Mouse (Mus musculus): ENCODE measurements at regions not wholly inside any gene's neighbourhood (a gene's known extent, or its start where the extent isn't known, plus 50 kb on each side); places are given as distances from the start of the nearest gene placed in this dataset.

GRCm38 (mm10) chr1:184365026-184365425, 330.9 kb upstream of the 1700056E22Rik start:
- DNase-seq: no peak

- DNase-seq: no peak
These were observed 324.1 kb upstream of the 1700056E22Rik start for GRCm38 (mm10) chr1:184358226-184358568.

DNA sequence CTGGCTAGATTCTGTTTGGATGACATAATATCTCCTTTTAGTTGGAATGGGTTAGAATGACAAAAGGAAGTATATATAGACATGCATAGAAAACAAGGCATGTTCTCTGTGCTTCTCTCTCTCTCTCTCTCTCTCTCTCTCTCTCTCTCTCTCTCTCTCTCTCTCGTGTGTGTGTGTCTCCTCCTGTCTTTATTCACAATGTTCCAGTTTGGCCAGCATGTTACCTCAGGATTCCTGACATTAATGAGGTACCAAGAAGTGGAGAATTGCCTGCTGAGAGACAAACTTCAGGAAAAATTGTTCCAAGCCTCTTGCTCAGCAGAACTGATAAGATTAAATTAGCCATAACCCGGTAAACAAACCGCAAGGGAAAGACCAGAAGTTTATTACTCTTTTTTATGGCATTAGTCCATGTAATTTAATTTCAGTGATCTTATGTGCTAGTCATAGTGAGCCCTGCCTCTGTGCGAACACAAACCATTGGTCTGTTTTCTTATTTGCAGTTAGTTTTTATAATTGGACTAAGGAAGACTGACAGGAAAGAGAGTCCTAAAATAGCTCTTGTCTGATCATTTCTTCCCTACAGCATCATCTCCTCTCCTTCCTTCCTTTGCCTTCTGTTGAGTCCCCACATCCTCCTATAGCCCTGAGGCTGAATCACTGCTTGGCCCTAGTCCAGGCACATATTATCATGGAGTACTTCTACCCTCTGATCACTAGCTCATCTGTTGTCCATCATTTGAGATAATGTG, 323.5 kb upstream of the 1700056E22Rik start:
- no peak for DNase-seq

- no peak for DNase-seq
These were observed 319.8 kb upstream of the 1700056E22Rik start for GRCm38 (mm10) chr1:184353832-184354449.

GRCm38 (mm10) chr1:184351760-184352159, 317.7 kb upstream of the 1700056E22Rik start:
- no peak for DNase-seq

DNA sequence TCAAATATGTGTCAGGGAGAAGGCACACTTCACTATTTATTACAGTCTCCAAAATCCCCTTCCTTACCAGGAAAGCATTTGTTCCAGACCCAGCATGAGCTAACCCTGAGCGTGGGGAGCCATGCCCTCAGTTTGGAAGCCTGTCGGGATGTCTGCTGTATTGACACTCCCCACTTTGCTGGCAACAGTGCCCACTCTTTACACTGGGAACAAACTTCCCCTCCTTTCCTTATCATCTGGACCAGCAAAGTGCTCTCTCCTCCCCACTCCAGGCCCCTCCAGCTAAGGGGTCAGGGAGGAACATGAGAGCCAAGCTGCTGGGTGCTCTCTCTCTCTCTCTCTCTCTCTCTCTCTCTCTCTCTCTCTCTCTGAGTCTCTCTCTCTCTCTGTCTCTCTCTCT, 310.7 kb upstream of the 1700056E22Rik start:
- no peak for DNase-seq

DNA sequence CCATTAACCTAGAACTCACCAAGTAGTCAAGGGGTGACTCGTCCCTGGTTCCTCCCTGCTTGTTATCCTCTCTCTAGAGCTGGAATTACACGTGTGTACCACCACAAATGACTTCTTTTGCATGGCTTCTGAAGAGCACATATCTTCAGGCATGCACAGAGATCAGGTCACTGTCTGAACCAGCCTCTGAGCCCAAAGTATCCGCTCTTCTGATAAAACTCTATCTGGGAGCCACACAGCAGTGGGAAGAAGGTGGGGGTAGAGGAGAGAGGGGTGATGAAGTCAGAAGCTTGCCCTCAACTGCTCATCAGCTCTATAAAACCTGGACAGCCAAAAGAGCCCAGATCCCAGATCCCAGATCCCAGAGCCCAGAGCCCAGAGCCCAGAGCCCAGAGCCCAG, 301.9 kb upstream of the 1700056E22Rik start:
- no peak for DNase-seq

DNA sequence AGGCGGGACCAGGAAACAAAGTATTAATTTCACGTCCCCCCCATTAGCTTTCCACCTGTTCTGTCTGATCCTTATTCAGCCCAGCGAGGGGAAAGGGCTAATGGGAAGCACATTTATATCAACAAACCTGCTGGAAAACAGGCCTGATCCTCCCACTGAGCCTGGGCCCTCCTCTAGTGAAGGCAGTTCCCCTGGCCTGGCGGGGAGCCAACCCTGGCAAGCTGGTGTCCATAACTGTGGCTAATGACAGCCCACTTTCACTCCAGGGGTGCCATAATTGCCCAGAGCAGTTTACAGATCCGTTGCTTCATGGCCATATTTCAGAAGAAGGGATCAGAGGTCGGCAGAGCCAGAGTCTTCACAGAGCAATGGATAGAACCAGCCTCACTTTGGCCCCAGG, 301.2 kb upstream of the 1700056E22Rik start:
- peak; percentile 55 for DNase-seq

GRCm38 (mm10) chr1:184334818-184335217, 300.7 kb upstream of the 1700056E22Rik start:
- no peak for DNase-seq

DNA sequence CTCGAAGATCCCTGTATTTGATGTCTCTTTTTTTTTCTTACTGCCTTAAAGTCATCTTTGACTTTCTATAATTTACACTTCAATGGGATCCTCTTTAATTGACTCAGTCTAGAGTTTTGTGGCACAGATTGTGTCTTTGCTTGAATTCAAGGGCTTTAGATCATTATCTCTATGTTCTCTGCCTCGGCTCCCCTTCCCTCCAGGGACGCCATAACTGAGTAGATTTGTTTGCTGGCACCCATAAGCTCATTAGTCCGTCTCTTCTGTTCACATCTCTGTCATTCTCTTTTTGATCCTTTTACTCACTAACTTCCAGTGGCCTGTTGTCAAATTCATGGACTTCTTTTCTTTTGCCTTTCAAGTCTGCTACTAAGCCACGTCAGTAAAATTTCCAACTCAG, 299.0 kb upstream of the 1700056E22Rik start:
- no peak for DNase-seq

GRCm38 (mm10) chr1:184330516-184331350, 296.6 kb upstream of the 1700056E22Rik start:
- DNase-seq: no peak

GRCm38 (mm10) chr1:184326191-184326590, 292.1 kb upstream of the 1700056E22Rik start:
- no peak for DNase-seq

- no peak for DNase-seq
These were observed 290.1 kb upstream of the 1700056E22Rik start for GRCm38 (mm10) chr1:184324234-184324633.

- no peak for DNase-seq
These were observed 286.5 kb upstream of the 1700056E22Rik start for GRCm38 (mm10) chr1:184320521-184321177.

GRCm38 (mm10) chr1:184310185-184310815, 276.2 kb upstream of the 1700056E22Rik start:
- DNase-seq: no peak

DNA sequence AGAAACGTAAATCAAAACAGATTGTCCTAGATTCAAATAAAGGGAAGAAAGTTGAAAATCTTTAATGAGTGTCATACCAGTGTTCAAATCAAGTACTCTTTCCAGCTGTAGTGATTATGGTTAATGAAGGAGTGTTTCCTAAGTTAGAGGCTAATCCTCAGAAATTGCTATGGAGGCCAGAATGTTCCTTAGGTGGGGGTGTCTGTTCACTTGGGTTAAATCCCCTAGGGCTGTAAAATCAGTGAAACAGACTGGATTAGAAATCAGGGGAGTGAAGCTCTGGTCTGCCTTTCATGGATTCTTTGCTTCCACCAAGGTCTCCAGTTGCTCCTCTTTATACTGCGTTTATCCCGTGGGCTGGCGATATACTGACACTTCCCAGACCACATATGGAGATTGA, 270.7 kb upstream of the 1700056E22Rik start:
- no peak for DNase-seq

GRCm38 (mm10) chr1:184304204-184304603, 270.1 kb upstream of the 1700056E22Rik start:
- no peak for DNase-seq

DNA sequence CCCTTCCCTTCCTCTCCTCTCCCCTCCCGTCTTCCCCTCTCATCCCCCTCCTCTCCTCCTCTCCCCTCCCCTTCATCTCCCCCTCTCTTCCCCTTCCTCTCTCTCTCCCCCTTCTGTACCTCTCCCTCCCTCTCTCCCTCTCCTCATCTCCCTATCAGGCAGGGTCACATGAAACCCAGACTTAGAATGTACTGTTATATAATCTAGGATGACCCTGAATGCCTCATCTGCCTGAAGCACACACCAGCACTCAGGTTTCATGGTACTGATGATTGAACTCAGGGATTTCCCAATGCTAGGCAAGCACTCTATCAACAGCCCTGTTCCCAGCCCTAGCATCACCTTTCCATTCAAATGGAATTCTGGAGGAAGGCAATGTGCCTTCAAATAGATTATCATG, 264.6 kb upstream of the 1700056E22Rik start:
- DNase-seq: no peak

DNA sequence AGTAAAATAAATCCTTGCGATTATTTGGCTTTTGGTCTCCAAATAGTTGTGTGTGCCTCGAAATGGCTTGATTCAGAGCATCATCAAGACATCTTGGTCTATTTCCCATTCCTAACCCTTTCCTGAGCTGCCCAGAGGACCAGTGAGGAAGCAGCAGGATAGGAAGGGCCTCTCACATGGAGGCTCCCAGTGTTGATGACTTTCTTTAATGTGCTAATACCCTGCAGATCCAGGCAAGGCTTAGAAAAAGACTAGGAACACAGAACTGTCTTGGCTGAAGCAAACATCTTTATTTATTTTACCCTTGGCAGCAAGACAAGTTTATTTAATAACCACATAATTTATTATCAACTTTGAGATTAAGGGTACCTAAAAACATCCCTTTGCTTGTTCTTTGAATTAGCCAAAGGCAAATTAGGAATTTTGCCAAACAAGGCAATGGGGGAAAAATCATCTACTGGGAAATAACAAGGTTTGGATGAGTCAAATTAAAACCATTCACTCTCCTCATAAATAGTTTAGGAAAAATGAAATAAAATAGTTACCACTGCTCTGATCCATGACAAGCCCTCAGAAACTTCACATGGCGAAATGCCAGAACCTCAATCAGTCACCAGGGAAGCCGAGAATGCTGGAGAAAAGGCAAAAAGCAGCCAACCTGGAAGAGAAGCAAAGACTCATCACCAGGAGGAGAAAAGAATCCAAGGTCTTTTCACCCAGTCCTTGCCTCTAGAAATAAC, 263.1 kb upstream of the 1700056E22Rik start:
- no peak for DNase-seq

DNA sequence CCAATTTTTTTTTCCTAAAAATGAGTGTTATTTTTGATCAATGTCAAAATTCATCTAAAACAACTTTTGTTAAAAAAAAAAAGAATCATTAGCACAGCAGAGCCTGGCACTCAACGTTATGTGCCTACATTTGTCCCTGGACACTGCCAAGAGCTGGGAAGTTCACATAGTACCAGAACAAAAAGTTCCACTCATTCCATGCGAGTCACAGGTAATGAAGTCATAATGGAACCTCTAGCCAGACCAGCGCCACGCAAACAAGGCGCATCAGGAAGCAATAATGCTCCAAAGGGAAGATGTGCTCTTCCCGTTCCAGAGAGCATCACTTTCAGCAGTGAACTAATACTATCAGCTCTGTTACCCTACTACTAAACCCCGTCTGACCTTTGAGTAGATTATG, 257.0 kb upstream of the 1700056E22Rik start:
- no peak for DNase-seq

- peak; percentile 44 for DNase-seq
These were observed 255.8 kb upstream of the 1700056E22Rik start for GRCm38 (mm10) chr1:184289733-184290416.

Data from retina, postnatal 1 day (tissue).